Mouse (Mus musculus): ENCODE measurements around the gene Skap1. TPM values are rescaled to one million over a fixed set of nuclear protein-coding genes. Genes with fewer than 3 reads are reported as not detected.

The Skap1 gene
- polyA plus RNA-seq, 1 experiment from 2014 or later, result 0.35 TPM

DNA sequence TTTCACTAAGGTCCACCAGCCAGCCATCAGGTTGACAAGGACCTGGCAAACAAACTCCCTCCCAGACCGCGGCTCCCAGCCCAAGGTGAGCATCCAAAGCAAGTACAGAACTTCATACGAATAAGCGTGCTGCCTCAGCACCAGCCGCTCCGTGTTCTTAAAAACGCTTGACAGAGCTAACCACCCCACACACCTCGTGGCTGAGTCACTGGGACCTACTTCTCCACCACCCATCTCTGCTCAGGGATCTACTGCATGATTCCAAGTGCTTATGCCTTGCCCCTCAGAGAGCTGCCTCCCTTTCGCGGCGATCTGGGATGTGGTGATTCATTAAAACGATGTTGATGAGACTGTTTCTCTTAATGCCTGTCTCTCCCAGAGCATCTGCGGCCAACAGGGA, 213.6 kb downstream of the Skap1 start:
- 79% methylated on average over 13 of the region's 13 CpGs for WGBS (ENCODE audit: insufficient replicate concordance)
- TF ChIP-seq CTCF (IDR thresholded peaks at IDR 0.05; ENCODE audit: low read depth), result no peak
- no peak for TF ChIP-seq EP300 (IDR thresholded peaks at IDR 0.05; ENCODE audit: low read depth)

DNA sequence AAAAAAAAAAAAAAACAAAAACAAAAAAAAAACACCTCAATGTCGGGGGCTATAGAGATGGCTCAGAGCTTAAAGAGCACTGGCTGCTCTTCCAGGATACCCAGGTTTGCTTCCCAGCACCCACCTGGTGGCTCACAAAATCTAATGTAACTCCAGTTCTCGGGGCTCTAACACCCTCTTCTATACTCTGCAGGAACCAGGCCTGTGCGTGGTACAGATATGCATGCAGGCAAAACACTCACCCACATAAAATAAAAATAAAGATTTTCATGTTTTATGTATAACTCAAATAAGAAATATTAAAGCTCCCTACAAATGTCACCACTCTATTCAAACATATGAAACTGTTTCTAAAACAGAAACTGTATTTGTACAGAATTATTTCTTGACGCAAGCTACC, 214.6 kb downstream of the Skap1 start:
- DNase-seq (no peak), ATAC-seq (no peak)
- Histone ChIP-seq H3K36me3 (replicated peaks; ENCODE audit: insufficient read depth, low read length) (no peaks in the 10 kb centered on the region), H3K27me3 (ENCODE audit: insufficient read depth, low read length) (no peaks in the 10 kb centered on the region), H3K4me3 (ENCODE audit: low read depth, low read length) (no peak overlapping the region), H3K4me2 (ENCODE audit: low read depth, low read length) (no peak overlapping the region), H3K9me3 (ENCODE audit: low read length) (no peaks in the 10 kb centered on the region), H3K27ac (ENCODE audit: low read depth) (no peak overlapping the region), H3K4me1 (ENCODE audit: insufficient read depth) (no peaks in the 10 kb centered on the region), H3K9ac (replicated peaks) (no peak overlapping the region)
- WGBS (ENCODE audit: insufficient replicate concordance), result 81% methylated on average over 4 of the region's 4 CpGs
- TF ChIP-seq CTCF (IDR thresholded peaks at IDR 0.05; ENCODE audit: low read depth), result no peak
- no peak for TF ChIP-seq EP300 (IDR thresholded peaks at IDR 0.05; ENCODE audit: low read depth)

More for the DNA sequence above, 213.6 kb downstream of the Skap1 start:
- Histone ChIP-seq H3K36me3 (replicated peaks; ENCODE audit: insufficient read depth, low read length) (no peaks in the 10 kb centered on the region), H3K4me3 (ENCODE audit: low read depth, low read length) (no peak overlapping the region), H3K4me2 (ENCODE audit: low read depth, low read length) (no peak overlapping the region), H3K9me3 (ENCODE audit: low read length) (no peaks in the 10 kb centered on the region), H3K9ac (replicated peaks) (no peak overlapping the region), H3K27ac (ENCODE audit: low read depth) (no peak overlapping the region), H3K27me3 (ENCODE audit: insufficient read depth, low read length) (no peaks in the 10 kb centered on the region), H3K4me1 (ENCODE audit: insufficient read depth) (no peaks in the 10 kb centered on the region)
- no peak for ATAC-seq
- DNase-seq, result no peak

DNA sequence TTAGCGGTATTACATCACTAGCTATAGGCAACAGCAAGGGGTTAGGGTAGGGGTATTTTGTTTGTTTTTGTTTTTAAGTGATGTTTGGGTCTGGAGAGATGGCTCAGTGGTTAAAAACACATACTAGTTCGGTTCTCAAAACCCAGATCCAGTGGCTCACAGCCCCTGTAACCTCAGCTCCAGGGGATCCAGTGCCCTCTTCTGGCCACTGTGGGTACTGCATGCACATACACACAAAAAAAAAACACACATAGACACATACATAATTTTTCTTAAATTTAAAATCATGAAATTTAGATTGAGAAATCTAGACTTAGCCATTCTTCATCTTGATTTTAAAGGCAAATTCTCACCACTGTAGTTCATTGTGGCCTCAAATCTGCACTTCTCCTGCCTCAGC, 221.0 kb downstream of the Skap1 start:
- no peak overlapping the region for H3K27ac ChIP-seq (ENCODE audit: low read depth)
- H3K4me3 ChIP-seq (ENCODE audit: low read depth, low read length), result no peak overlapping the region
- peak; percentile 64 for TF ChIP-seq CTCF (IDR thresholded peaks at IDR 0.05; ENCODE audit: low read depth)
- no peak for TF ChIP-seq EP300 (IDR thresholded peaks at IDR 0.05; ENCODE audit: low read depth)
- no peak overlapping the region for H3K4me2 ChIP-seq (ENCODE audit: low read depth, low read length)
- no peaks in the 10 kb centered on the region for H3K27me3 ChIP-seq (ENCODE audit: insufficient read depth, low read length)
- H3K9me3 ChIP-seq (ENCODE audit: low read length), result no peaks in the 10 kb centered on the region
- H3K36me3 ChIP-seq (replicated peaks; ENCODE audit: insufficient read depth, low read length), result no peaks in the 10 kb centered on the region
- peak; percentile 22 for DNase-seq
- no peaks in the 10 kb centered on the region for H3K4me1 ChIP-seq (ENCODE audit: insufficient read depth)
- H3K9ac ChIP-seq (replicated peaks), result no peak overlapping the region
- 77% methylated on average over 2 of the region's 2 CpGs for WGBS (ENCODE audit: insufficient replicate concordance)
- no peak for ATAC-seq

DNA sequence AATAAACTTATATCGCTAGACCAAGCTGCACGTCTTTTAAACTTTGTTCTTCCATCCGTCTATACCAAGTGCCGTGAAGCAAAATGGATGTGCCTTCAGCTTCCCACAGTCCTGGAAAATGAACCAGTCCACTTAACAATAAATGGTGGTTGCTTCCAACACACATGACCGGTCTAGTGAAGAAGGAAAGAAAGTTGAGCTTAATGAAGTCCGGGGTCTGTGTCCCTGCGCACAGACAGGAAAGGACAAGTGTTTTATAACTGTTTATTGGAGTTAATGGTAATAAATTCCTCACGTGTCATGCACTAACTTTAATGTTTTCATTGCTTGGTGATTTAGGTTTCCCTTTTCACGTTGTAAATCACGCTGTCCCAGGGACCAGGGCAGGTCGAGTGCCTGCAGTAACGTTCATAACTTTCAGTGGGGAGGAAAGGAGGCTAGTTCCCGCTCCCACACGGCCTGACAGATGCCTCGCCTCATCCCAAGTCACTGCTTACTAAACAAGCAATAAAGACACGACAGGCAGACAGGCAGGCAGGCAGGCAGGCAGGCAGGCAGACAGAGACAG, 222.4 kb downstream of the Skap1 start:
- Histone ChIP-seq H3K4me3 (ENCODE audit: low read depth, low read length) (no peak overlapping the region), H3K9me3 (ENCODE audit: low read length) (no peaks in the 10 kb centered on the region), H3K36me3 (replicated peaks; ENCODE audit: insufficient read depth, low read length) (no peaks in the 10 kb centered on the region), H3K27ac (ENCODE audit: low read depth) (no peak overlapping the region), H3K4me1 (ENCODE audit: insufficient read depth) (no peaks in the 10 kb centered on the region), H3K9ac (replicated peaks) (no peak overlapping the region), H3K27me3 (ENCODE audit: insufficient read depth, low read length) (no peaks in the 10 kb centered on the region), H3K4me2 (ENCODE audit: low read depth, low read length) (no peak overlapping the region)
- no peak for DNase-seq
- WGBS (ENCODE audit: insufficient replicate concordance), result 66% methylated on average over 16 of the region's 16 CpGs
- TF ChIP-seq EP300 (IDR thresholded peaks at IDR 0.05; ENCODE audit: low read depth), result no peak
- TF ChIP-seq CTCF (IDR thresholded peaks at IDR 0.05; ENCODE audit: low read depth), result no peak
- ATAC-seq, result no peak

DNA sequence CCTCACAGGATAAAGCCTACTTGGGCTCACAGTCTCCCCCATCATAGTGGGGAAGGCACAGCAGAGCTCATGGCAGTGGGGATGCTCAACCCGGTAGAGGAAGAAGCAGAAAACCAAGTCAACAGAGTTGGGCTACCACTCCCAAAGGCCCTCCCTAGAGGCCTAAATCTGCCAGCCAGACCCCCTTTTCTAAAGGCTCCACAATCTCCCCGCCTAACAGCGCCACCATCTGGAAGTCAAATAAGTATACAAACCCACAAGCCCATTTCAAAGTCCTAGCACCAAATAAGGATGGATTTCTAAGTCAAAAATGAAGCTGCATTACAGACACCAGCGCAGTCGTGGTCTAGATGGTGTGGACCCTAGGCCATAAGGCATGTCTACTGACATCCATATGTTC, 227.9 kb downstream of the Skap1 start:
- no peak for DNase-seq
- WGBS (ENCODE audit: insufficient replicate concordance), result 70% methylated on average over 5 of the region's 5 CpGs
- Histone ChIP-seq H3K36me3 (replicated peaks; ENCODE audit: insufficient read depth, low read length) (no peaks in the 10 kb centered on the region), H3K9ac (replicated peaks) (no peak overlapping the region), H3K4me2 (ENCODE audit: low read depth, low read length) (no peak overlapping the region), H3K4me1 (ENCODE audit: insufficient read depth) (no peaks in the 10 kb centered on the region), H3K9me3 (ENCODE audit: low read length) (no peaks in the 10 kb centered on the region), H3K27me3 (ENCODE audit: insufficient read depth, low read length) (no peaks in the 10 kb centered on the region), H3K4me3 (ENCODE audit: low read depth, low read length) (no peak overlapping the region), H3K27ac (ENCODE audit: low read depth) (no peak overlapping the region)
- TF ChIP-seq CTCF (IDR thresholded peaks at IDR 0.05; ENCODE audit: low read depth) (no peak), EP300 (IDR thresholded peaks at IDR 0.05; ENCODE audit: low read depth) (no peak)
- ATAC-seq, result no peak

DNA sequence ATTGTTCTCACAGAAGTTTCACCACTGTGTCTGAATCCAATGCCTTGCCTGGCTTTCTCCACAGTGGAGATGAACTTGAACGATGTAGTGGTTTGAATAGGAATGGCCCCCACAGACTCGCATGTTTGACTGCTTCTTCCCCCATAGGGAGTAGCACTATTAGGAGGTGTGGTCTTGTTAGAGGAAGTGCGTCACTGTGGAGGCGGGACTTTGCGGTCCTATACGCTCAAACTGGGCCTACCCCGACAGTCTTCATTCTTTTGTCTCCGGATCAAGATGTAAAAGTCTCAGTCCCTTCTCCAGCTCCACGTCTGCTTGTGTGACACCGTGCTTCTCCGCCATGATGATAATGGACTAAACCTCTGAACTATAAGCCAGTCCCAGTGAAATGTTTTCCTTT, 229.0 kb downstream of the Skap1 start:
- TF ChIP-seq EP300 (IDR thresholded peaks at IDR 0.05; ENCODE audit: low read depth), result no peak
- no peak for TF ChIP-seq CTCF (IDR thresholded peaks at IDR 0.05; ENCODE audit: low read depth)

DNA sequence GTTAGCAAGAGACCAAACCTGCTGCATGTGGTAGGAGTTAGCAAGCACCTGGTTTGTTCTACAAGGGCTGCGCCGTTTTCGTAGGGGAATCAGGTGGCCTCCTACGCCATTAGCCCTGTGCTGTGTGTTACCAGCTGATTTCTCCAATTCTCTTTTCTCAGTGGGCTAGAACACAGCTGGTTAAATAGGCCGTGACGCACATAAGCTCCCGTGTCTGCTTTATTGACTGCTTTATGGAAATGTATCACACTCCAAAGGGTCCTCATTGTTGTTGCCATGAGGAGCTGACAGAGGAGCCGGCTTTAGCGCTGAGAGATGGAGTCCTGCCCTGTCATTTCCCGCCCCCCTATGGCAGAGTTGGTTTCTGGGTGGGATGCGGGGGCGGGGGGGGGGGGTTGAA, 230.4 kb downstream of the Skap1 start:
- H3K4me1 ChIP-seq (ENCODE audit: insufficient read depth), result no peaks in the 10 kb centered on the region
- 79% methylated on average over 12 of the region's 12 CpGs for whole genome bisulfite sequencing (ENCODE audit: insufficient replicate concordance)
- DNase-seq (no peak), ATAC-seq (no peak)
- H3K9me3 ChIP-seq (ENCODE audit: low read length), result no peaks in the 10 kb centered on the region
- H3K27ac ChIP-seq (ENCODE audit: low read depth), result no peak overlapping the region
- H3K36me3 ChIP-seq (replicated peaks; ENCODE audit: insufficient read depth, low read length), result no peaks in the 10 kb centered on the region
- no peak for TF ChIP-seq CTCF (IDR thresholded peaks at IDR 0.05; ENCODE audit: low read depth)
- TF ChIP-seq EP300 (IDR thresholded peaks at IDR 0.05; ENCODE audit: low read depth), result no peak
- H3K4me3 ChIP-seq (ENCODE audit: low read depth, low read length), result no peak overlapping the region
- no peaks in the 10 kb centered on the region for H3K27me3 ChIP-seq (ENCODE audit: insufficient read depth, low read length)
- no peak overlapping the region for H3K4me2 ChIP-seq (ENCODE audit: low read depth, low read length)
- H3K9ac ChIP-seq (replicated peaks), result no peak overlapping the region

More for the DNA sequence above, 229.0 kb downstream of the Skap1 start:
- H3K27ac ChIP-seq (ENCODE audit: low read depth), result no peak overlapping the region
- no peaks in the 10 kb centered on the region for H3K27me3 ChIP-seq (ENCODE audit: insufficient read depth, low read length)
- no peaks in the 10 kb centered on the region for H3K4me1 ChIP-seq (ENCODE audit: insufficient read depth)
- H3K4me2 ChIP-seq (ENCODE audit: low read depth, low read length), result no peak overlapping the region
- H3K9ac ChIP-seq (replicated peaks), result no peak overlapping the region
- H3K36me3 ChIP-seq (replicated peaks; ENCODE audit: insufficient read depth, low read length), result no peaks in the 10 kb centered on the region
- no peak overlapping the region for H3K4me3 ChIP-seq (ENCODE audit: low read depth, low read length)
- WGBS (ENCODE audit: insufficient replicate concordance), result 87% methylated on average over 11 of the region's 11 CpGs
- ATAC-seq (no peak), DNase-seq (no peak)
- no peaks in the 10 kb centered on the region for H3K9me3 ChIP-seq (ENCODE audit: low read length)

Data from liver, postnatal 0 days (tissue).